Mouse (Mus musculus): ENCODE data around the gene Serpinb6a. TPM values are rescaled to one million over a fixed set of nuclear protein-coding genes. Genes with fewer than 3 reads are reported as not detected.

The Serpinb6a gene
- polyA plus RNA-seq, 1 experiment from 2014 or later: 46.0 TPM

DNA sequence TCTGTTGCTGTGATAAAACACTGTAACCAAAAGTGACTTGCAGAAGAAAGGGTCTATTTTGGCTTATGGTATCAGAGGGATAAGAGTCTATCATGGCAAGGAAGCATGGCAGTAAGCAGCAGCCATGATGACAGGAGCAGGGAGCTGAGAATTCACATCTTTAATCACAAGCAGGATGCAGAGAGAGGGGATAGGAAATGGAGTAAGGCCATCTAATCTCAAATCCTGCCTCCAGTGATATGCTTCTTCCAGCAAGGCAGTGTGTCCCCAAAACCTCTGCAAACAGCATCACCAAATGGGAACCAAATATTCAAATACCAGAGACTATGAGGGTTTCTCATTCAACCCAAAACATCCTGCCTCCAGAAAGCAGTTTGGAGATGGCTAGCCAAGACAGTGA lies 36.0 kb downstream of the Serpinb6a start:
- Histone ChIP-seq H3K9me3 (replicated peaks) (no peaks in the 10 kb centered on the region), H3K4me1 (no peaks in the 10 kb centered on the region; the same call in 1 of the 2 replicates), H3K4me3 (replicated peaks) (no peak overlapping the region), H3K9ac (replicated peaks) (no peak overlapping the region), H3K4me2 (no peak overlapping the region), H3K27ac (replicated peaks) (no peak overlapping the region), H3K36me3 (no peaks in the 10 kb centered on the region), H3K27me3 (replicated peaks) (no peaks in the 10 kb centered on the region)
- ATAC-seq (ENCODE audit: low FRiP score): no peak

DNA sequence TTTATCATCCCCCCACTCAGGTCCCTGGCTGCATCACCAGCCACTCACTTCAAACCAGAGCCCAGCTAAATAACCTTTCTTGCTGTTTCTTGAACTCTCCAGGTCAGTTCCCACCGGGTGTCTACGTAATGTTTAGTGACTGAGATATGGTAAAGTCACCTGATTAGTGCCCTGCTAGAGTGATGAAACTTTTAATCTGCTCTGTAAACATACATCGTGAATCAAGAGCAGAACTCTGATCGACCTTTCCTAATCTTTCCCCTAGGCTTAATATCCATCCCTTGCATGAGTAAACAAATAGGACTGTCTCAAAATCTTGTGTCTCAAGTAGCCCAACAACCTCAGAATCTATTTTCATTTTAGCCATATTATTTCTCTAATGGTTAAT lies 36.6 kb downstream of the Serpinb6a start:
- Histone ChIP-seq H3K36me3 (no peaks in the 10 kb centered on the region), H3K4me2 (peak overlapping the region; percentile 85; the same call in 1 of the 2 replicates), H3K9ac (replicated peaks) (no peak overlapping the region), H3K9me3 (replicated peaks) (no peaks in the 10 kb centered on the region), H3K27me3 (replicated peaks) (no peaks in the 10 kb centered on the region), H3K4me3 (replicated peaks) (no peak overlapping the region), H3K27ac (replicated peaks) (no peak overlapping the region), H3K4me1 (no peaks in the 10 kb centered on the region; the same call in 1 of the 2 replicates)
- 76% methylated on average over 4 of the region's 4 CpGs for WGBS
- ATAC-seq (ENCODE audit: low FRiP score): no peak

DNA sequence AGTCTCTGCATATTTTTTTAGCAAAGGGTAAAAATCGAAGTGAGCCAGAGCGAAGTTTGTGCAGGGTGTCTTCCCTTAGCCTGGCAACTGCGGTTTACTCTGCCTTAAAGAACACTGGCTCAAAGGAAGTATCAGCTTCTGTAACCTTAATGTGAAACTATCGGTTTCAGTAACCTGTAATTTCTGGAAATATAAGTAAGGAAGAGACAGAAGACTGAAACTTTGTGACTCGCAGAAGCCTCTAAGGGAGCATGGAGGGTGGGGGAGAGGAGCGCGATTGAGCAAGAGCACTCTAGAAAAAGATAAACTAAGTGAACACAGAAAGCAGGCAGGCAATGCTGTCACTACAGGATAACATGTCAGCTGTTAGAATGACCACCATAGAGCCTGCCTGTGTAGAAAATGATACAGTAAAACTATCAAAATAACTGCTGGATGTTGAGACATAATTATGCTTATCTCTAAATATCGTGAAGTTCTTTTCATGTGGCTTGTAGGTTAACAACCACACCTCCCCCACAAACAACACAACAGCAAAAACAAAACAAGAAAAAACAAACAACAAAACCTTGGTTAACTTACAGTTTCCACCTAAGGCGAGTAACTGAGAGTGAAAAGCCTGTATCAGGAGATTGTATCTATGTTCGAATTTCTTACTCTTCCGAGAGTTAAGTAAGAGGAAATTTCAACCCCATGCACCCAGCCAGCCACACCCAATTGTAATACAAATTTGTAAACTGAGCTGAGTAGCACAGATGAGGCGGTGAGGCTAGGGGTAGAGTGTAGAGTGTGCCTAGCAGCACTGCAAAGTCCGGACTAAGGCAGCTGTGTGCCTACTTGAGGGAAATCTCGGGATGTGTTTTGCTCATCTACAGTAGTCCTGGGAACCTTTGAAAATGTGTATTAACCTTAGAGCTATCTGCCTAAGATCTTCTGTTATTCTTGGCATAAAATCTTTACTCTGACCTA lies 37.3 kb downstream of the Serpinb6a start:
- H3K4me1 ChIP-seq: no peaks in the 10 kb centered on the region; the same call in 1 of the 2 replicates
- H3K4me3 ChIP-seq (replicated peaks): peak overlapping the region; percentile 56
- H3K27ac ChIP-seq (replicated peaks): peak overlapping the region; percentile 85
- 31% methylated on average over 14 of the region's 14 CpGs for WGBS
- peak overlapping the region; percentile 44 for H3K9ac ChIP-seq (replicated peaks)
- no peaks in the 10 kb centered on the region for H3K36me3 ChIP-seq
- H3K27me3 ChIP-seq (replicated peaks): no peaks in the 10 kb centered on the region
- ATAC-seq (ENCODE audit: low FRiP score): peak; percentile 42
- no peaks in the 10 kb centered on the region for H3K9me3 ChIP-seq (replicated peaks)
- peak overlapping the region; percentile 85 for H3K4me2 ChIP-seq

DNA sequence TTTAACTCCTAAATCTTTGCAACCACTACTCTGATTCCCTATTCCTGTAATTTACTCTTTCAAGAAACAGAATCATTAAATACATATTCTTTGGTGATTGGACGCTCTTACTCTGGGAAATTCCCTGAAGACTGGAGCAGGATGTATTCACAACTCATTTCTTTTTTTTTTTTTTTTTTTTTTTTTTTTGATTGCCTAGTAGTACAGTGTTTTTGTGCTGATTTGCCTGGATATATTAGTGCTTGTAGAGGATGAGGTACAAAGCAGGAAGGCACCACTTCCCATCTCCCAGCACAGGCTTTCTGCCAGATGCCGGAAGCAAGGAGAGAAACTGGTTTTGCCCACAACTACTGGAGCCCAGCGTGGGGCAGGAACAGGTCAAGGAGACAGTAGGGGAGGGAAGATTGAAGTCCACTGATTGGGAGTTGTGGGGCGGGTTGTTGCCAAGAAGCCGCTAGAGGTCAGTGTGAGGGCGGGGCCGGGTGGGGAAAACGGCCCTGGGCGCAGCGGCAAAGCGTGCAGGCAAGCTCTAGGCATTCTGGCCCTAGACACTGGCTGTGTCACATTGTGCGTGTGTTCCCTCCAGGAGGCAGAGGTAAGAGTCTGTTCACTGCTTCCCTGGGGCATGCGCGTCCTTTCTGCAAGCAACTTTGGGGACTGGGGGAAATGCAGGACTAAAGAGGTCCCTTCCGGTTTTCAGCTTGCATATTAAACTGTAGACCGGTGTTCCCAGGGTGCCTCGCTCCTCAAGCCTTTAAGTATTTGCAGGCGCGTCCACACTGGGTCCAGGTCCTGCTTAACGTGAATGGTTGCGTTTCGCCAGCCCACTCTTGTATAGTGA lies 38.2 kb downstream of the Serpinb6a start, which contains the start of gene Nqo2:
Nqo2 (plus strand) TSS at position 482 of the 841 bp plus-strand sequence.
- Histone ChIP-seq H3K4me2 (peak within 1 kb of the TSS; percentile 85), H3K27ac (replicated peaks) (peak within 1 kb of the TSS; percentile 85), H3K9ac (replicated peaks) (peak within 1 kb of the TSS; percentile 44), H3K4me1 (no peaks in the 10 kb centered on the region; the same call in 1 of the 2 replicates), H3K4me3 (replicated peaks) (peak within 1 kb of the TSS; percentile 56), H3K9me3 (replicated peaks) (no peaks in the 10 kb centered on the region), H3K27me3 (replicated peaks) (no peaks in the 10 kb centered on the region), H3K36me3 (no peaks in the 10 kb centered on the region)
- 2% methylated on average over 22 of the region's 22 CpGs for WGBS
- ATAC-seq (ENCODE audit: low FRiP score): peak; percentile 91

DNA sequence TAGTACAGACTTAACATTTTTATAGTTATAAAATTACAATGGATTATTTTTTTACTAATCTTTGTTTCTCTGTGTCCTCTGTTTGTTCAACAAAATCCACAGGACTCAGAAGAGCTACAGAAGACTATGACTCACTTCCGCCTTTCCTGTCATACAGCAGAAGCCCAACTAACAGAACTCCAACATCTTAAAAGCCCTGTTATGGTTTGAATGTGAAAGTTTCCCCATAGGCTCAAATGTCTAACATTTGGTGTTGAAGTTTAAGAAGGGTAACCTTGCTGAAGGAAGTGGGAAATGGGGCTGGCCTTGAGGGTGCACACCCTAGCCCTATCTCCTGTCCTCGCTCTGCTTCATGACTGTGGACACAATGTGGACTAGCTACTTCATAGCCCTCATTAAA lies 42.8 kb downstream of the Serpinb6a start:
- no peaks in the 10 kb centered on the region for H3K9me3 ChIP-seq (replicated peaks)
- WGBS: 96% methylated on average over 2 of the region's 2 CpGs
- no peaks in the 10 kb centered on the region for H3K27me3 ChIP-seq (replicated peaks)
- no peak overlapping the region for H3K27ac ChIP-seq (replicated peaks)
- ATAC-seq (ENCODE audit: low FRiP score): no peak
- no peaks in the 10 kb centered on the region; the same call in 1 of the 2 replicates for H3K4me1 ChIP-seq
- H3K36me3 ChIP-seq: no peaks in the 10 kb centered on the region
- no peak overlapping the region for H3K9ac ChIP-seq (replicated peaks)
- H3K4me2 ChIP-seq: no peak overlapping the region
- H3K4me3 ChIP-seq (replicated peaks): no peak overlapping the region

DNA sequence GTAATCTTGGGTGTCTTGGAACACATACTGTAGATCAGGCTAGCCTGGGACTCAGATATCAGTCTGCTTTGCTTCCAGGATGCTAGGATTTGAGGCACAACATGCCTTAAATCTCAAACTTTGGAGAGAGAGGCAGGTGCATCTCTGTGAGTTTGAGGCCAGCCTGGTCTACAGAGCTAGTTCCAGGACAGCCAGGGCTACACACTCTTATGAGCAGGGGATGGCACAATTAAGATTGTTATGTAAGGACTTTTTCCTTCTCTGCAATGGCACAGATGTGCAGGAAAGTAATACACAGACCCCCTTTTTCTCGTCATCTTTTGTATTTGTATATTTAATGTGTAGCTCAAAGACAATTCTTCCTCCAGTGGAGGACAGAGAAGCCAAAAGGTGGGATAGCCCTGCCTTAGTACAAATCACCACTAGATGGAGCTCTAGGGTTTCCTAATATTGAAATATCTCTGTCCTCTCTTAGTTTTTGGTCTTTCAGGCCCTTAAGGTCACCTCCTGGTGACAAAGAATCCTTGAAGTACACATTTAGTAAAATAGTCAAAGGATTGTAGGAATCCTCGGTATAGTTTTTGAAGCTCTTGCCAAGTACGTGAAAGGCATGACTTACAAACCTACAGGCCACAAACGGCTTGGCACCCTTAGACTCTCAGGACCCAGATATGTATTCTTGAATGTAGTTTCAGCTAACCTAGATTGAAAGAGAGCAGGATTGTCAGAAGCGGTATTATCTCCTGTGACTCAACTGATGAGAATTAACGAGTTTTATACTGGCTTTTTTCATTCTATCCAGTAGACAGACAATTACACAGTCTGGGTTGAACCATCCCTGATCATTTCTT lies 45.8 kb downstream of the Serpinb6a start:
- no peaks in the 10 kb centered on the region for H3K4me1 ChIP-seq
- H3K4me2 ChIP-seq: no peak overlapping the region
- H3K9ac ChIP-seq (replicated peaks): no peak overlapping the region
- ATAC-seq (ENCODE audit: low FRiP score): peak; percentile 72; the same call in 1 of the 2 replicates
- no peak overlapping the region for H3K4me3 ChIP-seq (replicated peaks)
- 43% methylated on average over 6 of the region's 6 CpGs for WGBS
- H3K27ac ChIP-seq (replicated peaks): no peak overlapping the region
- no peaks in the 10 kb centered on the region for H3K36me3 ChIP-seq
- H3K9me3 ChIP-seq (replicated peaks): no peaks in the 10 kb centered on the region
- H3K27me3 ChIP-seq (replicated peaks): no peaks in the 10 kb centered on the region

DNA sequence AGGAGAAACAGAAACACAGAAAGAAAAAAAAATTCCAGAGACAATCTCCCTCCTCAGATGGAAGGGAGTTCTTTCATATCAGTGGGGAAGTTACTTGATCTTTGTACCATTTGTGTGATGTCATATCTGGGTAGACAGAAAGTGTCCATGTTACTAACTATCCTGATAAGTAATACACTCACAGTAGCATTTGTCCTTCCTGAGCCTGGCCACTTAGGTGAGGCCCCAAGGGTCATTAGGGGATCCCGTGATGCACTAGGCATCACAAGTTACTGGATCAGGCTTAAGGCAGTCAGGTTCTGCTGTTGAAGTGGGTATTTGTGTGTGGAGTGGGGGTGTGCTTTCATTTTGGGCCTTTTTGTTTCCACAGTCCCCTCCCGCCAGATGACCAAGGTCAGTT lies 49.6 kb downstream of the Serpinb6a start:
- H3K27ac ChIP-seq (replicated peaks): no peak overlapping the region
- no peak for ATAC-seq (ENCODE audit: low FRiP score)
- H3K4me2 ChIP-seq: no peak overlapping the region
- H3K9ac ChIP-seq (replicated peaks): no peak overlapping the region
- H3K9me3 ChIP-seq (replicated peaks): no peaks in the 10 kb centered on the region
- no peaks in the 10 kb centered on the region for H3K27me3 ChIP-seq (replicated peaks)
- no peaks in the 10 kb centered on the region for H3K4me1 ChIP-seq
- 87% methylated on average over 2 of the region's 2 CpGs for WGBS
- H3K36me3 ChIP-seq: no peaks in the 10 kb centered on the region
- H3K4me3 ChIP-seq (replicated peaks): no peak overlapping the region

DNA sequence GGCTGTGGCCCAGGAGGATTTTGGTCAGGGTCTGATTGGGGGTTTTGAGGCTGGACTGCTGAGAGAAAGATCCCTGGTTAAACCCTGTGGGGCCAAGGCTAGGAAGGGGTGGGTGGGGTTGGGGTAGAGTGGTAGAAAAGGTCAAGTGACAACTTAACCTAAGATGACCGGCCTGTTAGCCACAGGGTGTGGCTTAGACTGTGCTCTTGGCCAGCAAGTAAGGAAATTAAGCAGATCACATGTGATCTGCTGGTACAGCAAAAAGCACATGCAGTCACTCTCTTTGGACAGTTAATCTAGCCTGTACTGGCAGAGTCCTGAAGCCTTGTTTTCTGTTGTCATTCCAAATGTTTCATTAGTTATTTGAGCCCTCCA lies 50.5 kb downstream of the Serpinb6a start:
- ATAC-seq (ENCODE audit: low FRiP score): no peak
- 79% methylated on average over 1 of the region's 1 CpGs for WGBS
- H3K4me3 ChIP-seq (replicated peaks): no peak overlapping the region

DNA sequence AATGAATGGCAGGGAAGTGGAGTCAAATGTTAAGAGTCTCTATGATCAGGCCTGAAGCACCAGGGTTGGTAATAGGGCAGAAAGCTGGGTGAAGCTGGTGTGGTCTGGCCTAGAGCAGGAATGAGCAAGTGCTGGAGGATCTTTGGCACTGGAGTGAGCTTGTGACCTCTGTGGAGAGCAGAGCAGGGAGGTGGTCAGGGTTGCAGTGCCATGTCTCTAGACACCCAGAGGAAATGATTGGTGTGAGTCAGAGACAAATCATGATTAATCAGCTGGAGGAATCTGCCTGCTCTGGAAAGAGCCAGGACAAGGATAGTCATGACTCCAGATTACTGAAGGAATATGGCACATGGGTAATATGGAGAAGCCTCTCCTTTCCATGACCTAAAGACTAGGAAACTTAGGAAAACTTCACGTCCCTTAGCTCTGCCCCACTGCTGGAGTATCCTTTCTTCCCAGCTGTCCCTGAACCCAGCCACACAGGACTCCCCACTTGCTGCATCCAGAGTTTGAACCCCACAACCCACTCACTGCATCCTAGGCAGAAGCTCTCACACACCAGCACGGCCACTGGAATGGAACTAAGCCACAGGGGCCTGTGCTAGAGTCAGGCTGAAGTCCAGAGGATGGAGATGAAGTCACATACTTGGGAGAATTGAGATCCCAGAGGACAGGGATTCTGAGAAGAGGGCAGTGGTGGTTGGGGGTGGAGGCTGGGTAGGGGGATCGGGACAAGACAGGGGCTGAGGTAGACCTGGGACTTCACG lies 51.1 kb downstream of the Serpinb6a start:
- 87% methylated on average over 4 of the region's 4 CpGs for whole genome bisulfite sequencing
- Histone ChIP-seq H3K36me3 (no peaks in the 10 kb centered on the region), H3K9me3 (replicated peaks) (no peaks in the 10 kb centered on the region), H3K4me2 (no peak overlapping the region), H3K9ac (replicated peaks) (no peak overlapping the region), H3K27me3 (replicated peaks) (no peaks in the 10 kb centered on the region), H3K4me1 (no peaks in the 10 kb centered on the region), H3K27ac (replicated peaks) (no peak overlapping the region), H3K4me3 (replicated peaks) (no peak overlapping the region)
- no peak for ATAC-seq (ENCODE audit: low FRiP score)

More for the DNA sequence above, 50.5 kb downstream of the Serpinb6a start:
- Histone ChIP-seq H3K27ac (replicated peaks) (no peak overlapping the region), H3K27me3 (replicated peaks) (no peaks in the 10 kb centered on the region), H3K4me1 (no peaks in the 10 kb centered on the region), H3K9ac (replicated peaks) (no peak overlapping the region), H3K36me3 (no peaks in the 10 kb centered on the region), H3K4me2 (no peak overlapping the region), H3K9me3 (replicated peaks) (no peaks in the 10 kb centered on the region)

DNA sequence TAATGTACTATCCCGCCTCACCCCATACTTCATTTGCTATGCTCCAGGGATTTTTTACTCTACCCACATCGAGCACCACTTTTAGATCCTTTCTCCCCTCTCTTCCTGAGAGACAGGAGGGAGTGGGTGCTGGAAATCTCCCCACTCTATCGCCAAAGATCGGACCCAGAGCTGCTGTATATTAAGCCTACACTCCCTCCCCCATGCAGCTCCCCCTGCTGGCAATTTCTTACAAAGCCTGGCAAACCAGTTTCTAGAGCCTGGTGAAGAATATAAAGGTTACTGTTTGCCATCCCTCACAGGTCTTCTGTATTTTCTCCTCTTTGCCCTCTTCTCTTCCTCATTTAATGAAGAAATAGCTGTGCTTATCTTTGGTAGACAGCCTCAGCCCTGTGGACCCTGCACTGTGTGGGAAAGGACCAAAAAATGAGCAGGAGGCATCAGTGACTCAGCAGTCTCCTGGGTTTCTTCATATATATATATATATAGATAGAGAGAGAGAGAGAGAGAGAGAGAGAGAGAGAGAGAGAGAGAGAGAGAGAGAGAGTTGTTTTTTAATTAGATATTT lies 60.3 kb downstream of the Serpinb6a start:
- no peak overlapping the region for H3K4me2 ChIP-seq
- H3K9me3 ChIP-seq (replicated peaks): no peaks in the 10 kb centered on the region
- H3K4me3 ChIP-seq (replicated peaks): no peak overlapping the region
- no peak for ATAC-seq (ENCODE audit: low FRiP score)
- H3K9ac ChIP-seq (replicated peaks): no peak overlapping the region
- no peaks in the 10 kb centered on the region for H3K36me3 ChIP-seq
- no peak overlapping the region for H3K27ac ChIP-seq (replicated peaks)
- 38% methylated on average over 4 of the region's 4 CpGs for WGBS
- H3K27me3 ChIP-seq (replicated peaks): no peaks in the 10 kb centered on the region
- no peaks in the 10 kb centered on the region for H3K4me1 ChIP-seq
